Mouse (Mus musculus): ENCODE results near the gene Mmp11. TPM values are rescaled to one million over a fixed set of nuclear protein-coding genes. Genes with fewer than 3 reads are reported as not detected.
A peak's percentile ranks its signal among the peaks of the same experiment; 100 is the strongest.

The Mmp11 gene
- 33.8 and 39.1 TPM in 2 replicates for polyA plus RNA-seq (2015; fragmentation: Nextera tagmentation; extraction: Ambion mirVana)

GRCm38 (mm10) chr10:75935680-75936541, at the start of gene Mmp11:
Gene Mmp11, minus strand, starts transcription at chr10:75936496.
- Histone ChIP-seq H3K9me3 (replicated peaks; ENCODE audit: control insufficient read depth, low read length) (no peaks in the 10 kb centered on the region), H3K4me3 (replicated peaks; ENCODE audit: low read length) (peak within 1 kb of the TSS; percentile 66), H3K9ac (ENCODE audit: low read length) (peak within 1 kb of the TSS; percentile 76), H3K27ac (ENCODE audit: low read length) (no peak within 1 kb of the TSS), H3K4me2 (ENCODE audit: low read depth, low read length) (peak within 1 kb of the TSS; percentile 71), H3K4me1 (ENCODE audit: control insufficient read depth, insufficient read depth, low read length) (peaks cover 18% of the 10 kb centered on the region), H3K27me3 (ENCODE audit: control insufficient read depth, insufficient read depth, low read length) (peaks cover 2% of the 10 kb centered on the region; the same call in 1 of the 2 replicates), H3K36me3 (ENCODE audit: control insufficient read depth, insufficient read depth, low read length) (no peaks in the 10 kb centered on the region)
- ATAC-seq (ENCODE audit: insufficient read depth, low FRiP score), result peak; percentile 77; the same call in 1 of the 2 replicates
- 3% methylated on average over 51 of the region's 51 CpGs for WGBS

- Histone ChIP-seq H3K36me3 (ENCODE audit: control insufficient read depth, insufficient read depth, low read length) (no peaks in the 10 kb centered on the region), H3K9me3 (replicated peaks; ENCODE audit: control insufficient read depth, low read length) (no peaks in the 10 kb centered on the region), H3K4me3 (replicated peaks; ENCODE audit: low read length) (no peak overlapping the region), H3K27me3 (ENCODE audit: control insufficient read depth, insufficient read depth, low read length) (no peaks in the 10 kb centered on the region), H3K9ac (ENCODE audit: low read length) (no peak overlapping the region), H3K4me2 (ENCODE audit: low read depth, low read length) (no peak overlapping the region), H3K27ac (ENCODE audit: low read length) (no peak overlapping the region), H3K4me1 (ENCODE audit: control insufficient read depth, insufficient read depth, low read length) (no peaks in the 10 kb centered on the region)
- WGBS, result 80% methylated on average over 3 of the region's 3 CpGs
- ATAC-seq (ENCODE audit: insufficient read depth, low FRiP score), result no peak
These were observed 43.1 kb upstream of the Mmp11 start for GRCm38 (mm10) chr10:75979432-75979831.

GRCm38 (mm10) chr10:75978835-75979157, 42.5 kb upstream of the Mmp11 start:
- H3K27me3 ChIP-seq (ENCODE audit: control insufficient read depth, insufficient read depth, low read length), result no peaks in the 10 kb centered on the region
- no peak overlapping the region for H3K27ac ChIP-seq (ENCODE audit: low read length)
- WGBS, result 84% methylated on average over 5 of the region's 5 CpGs
- H3K4me3 ChIP-seq (replicated peaks; ENCODE audit: low read length), result no peak overlapping the region
- H3K9me3 ChIP-seq (replicated peaks; ENCODE audit: control insufficient read depth, low read length), result no peaks in the 10 kb centered on the region
- no peak overlapping the region for H3K9ac ChIP-seq (ENCODE audit: low read length)
- H3K4me1 ChIP-seq (ENCODE audit: control insufficient read depth, insufficient read depth, low read length), result no peaks in the 10 kb centered on the region
- no peak overlapping the region for H3K4me2 ChIP-seq (ENCODE audit: low read depth, low read length)
- ATAC-seq (ENCODE audit: insufficient read depth, low FRiP score), result no peak
- no peaks in the 10 kb centered on the region for H3K36me3 ChIP-seq (ENCODE audit: control insufficient read depth, insufficient read depth, low read length)

GRCm38 (mm10) chr10:75978119-75978834, 42.0 kb upstream of the Mmp11 start:
- no peaks in the 10 kb centered on the region for H3K36me3 ChIP-seq (ENCODE audit: control insufficient read depth, insufficient read depth, low read length)
- no peak for ATAC-seq (ENCODE audit: insufficient read depth, low FRiP score)
- H3K27ac ChIP-seq (ENCODE audit: low read length), result no peak overlapping the region
- no peak overlapping the region for H3K4me2 ChIP-seq (ENCODE audit: low read depth, low read length)
- no peaks in the 10 kb centered on the region for H3K4me1 ChIP-seq (ENCODE audit: control insufficient read depth, insufficient read depth, low read length)
- H3K27me3 ChIP-seq (ENCODE audit: control insufficient read depth, insufficient read depth, low read length), result no peaks in the 10 kb centered on the region
- no peak overlapping the region for H3K4me3 ChIP-seq (replicated peaks; ENCODE audit: low read length)
- no peak overlapping the region for H3K9ac ChIP-seq (ENCODE audit: low read length)
- 43% methylated on average over 10 of the region's 10 CpGs for WGBS
- no peaks in the 10 kb centered on the region for H3K9me3 ChIP-seq (replicated peaks; ENCODE audit: control insufficient read depth, low read length)

- H3K9me3 ChIP-seq (replicated peaks; ENCODE audit: control insufficient read depth, low read length), result no peaks in the 10 kb centered on the region
- no peaks in the 10 kb centered on the region for H3K4me1 ChIP-seq (ENCODE audit: control insufficient read depth, insufficient read depth, low read length)
- ATAC-seq (ENCODE audit: insufficient read depth, low FRiP score), result no peak
- H3K9ac ChIP-seq (ENCODE audit: low read length), result no peak overlapping the region
- WGBS, result 77% methylated on average over 5 of the region's 5 CpGs
- H3K27ac ChIP-seq (ENCODE audit: low read length), result no peak overlapping the region
- no peak overlapping the region for H3K4me3 ChIP-seq (replicated peaks; ENCODE audit: low read length)
- H3K36me3 ChIP-seq (ENCODE audit: control insufficient read depth, insufficient read depth, low read length), result no peaks in the 10 kb centered on the region
- no peak overlapping the region for H3K4me2 ChIP-seq (ENCODE audit: low read depth, low read length)
- no peaks in the 10 kb centered on the region for H3K27me3 ChIP-seq (ENCODE audit: control insufficient read depth, insufficient read depth, low read length)
These were observed 38.9 kb upstream of the Mmp11 start for GRCm38 (mm10) chr10:75975216-75975615.

GRCm38 (mm10) chr10:75973846-75974245, 37.5 kb upstream of the Mmp11 start:
- ATAC-seq (ENCODE audit: insufficient read depth, low FRiP score), result no peak
- no peak overlapping the region for H3K4me2 ChIP-seq (ENCODE audit: low read depth, low read length)
- no peaks in the 10 kb centered on the region for H3K4me1 ChIP-seq (ENCODE audit: control insufficient read depth, insufficient read depth, low read length)
- no peaks in the 10 kb centered on the region for H3K9me3 ChIP-seq (replicated peaks; ENCODE audit: control insufficient read depth, low read length)
- 92% methylated on average over 10 of the region's 10 CpGs for WGBS
- no peak overlapping the region for H3K27ac ChIP-seq (ENCODE audit: low read length)
- no peak overlapping the region for H3K9ac ChIP-seq (ENCODE audit: low read length)
- no peaks in the 10 kb centered on the region for H3K36me3 ChIP-seq (ENCODE audit: control insufficient read depth, insufficient read depth, low read length)
- no peaks in the 10 kb centered on the region for H3K27me3 ChIP-seq (ENCODE audit: control insufficient read depth, insufficient read depth, low read length)
- no peak overlapping the region for H3K4me3 ChIP-seq (replicated peaks; ENCODE audit: low read length)

GRCm38 (mm10) chr10:75954381-75954811, 18.1 kb upstream of the Mmp11 start, which contains the start of gene Gm5134:
Gene Gm5134, plus strand, starts transcription at chr10:75954514.
- H3K36me3 ChIP-seq (ENCODE audit: control insufficient read depth, insufficient read depth, low read length), result no peaks in the 10 kb centered on the region
- peak within 1 kb of the TSS; percentile 8; the same call in 1 of the 2 replicates for H3K4me3 ChIP-seq (replicated peaks; ENCODE audit: low read length)
- peak within 1 kb of the TSS; percentile 32 for H3K4me2 ChIP-seq (ENCODE audit: low read depth, low read length)
- ATAC-seq (ENCODE audit: insufficient read depth, low FRiP score), result no peak
- H3K9ac ChIP-seq (ENCODE audit: low read length), result no peak within 1 kb of the TSS
- no peak within 1 kb of the TSS for H3K27ac ChIP-seq (ENCODE audit: low read length)
- H3K27me3 ChIP-seq (ENCODE audit: control insufficient read depth, insufficient read depth, low read length), result peaks cover 5% of the 10 kb centered on the region; the same call in 1 of the 2 replicates
- WGBS, result 24% methylated on average over 20 of the region's 20 CpGs
- H3K4me1 ChIP-seq (ENCODE audit: control insufficient read depth, insufficient read depth, low read length), result peaks cover 6% of the 10 kb centered on the region
- no peaks in the 10 kb centered on the region for H3K9me3 ChIP-seq (replicated peaks; ENCODE audit: control insufficient read depth, low read length)

- H3K4me1 ChIP-seq (ENCODE audit: control insufficient read depth, insufficient read depth, low read length), result peaks cover 6% of the 10 kb centered on the region
- WGBS, result 4% methylated on average over 13 of the region's 13 CpGs
- peaks cover 5% of the 10 kb centered on the region; the same call in 1 of the 2 replicates for H3K27me3 ChIP-seq (ENCODE audit: control insufficient read depth, insufficient read depth, low read length)
- ATAC-seq (ENCODE audit: insufficient read depth, low FRiP score), result peak; percentile 26; the same call in 1 of the 2 replicates
- H3K4me2 ChIP-seq (ENCODE audit: low read depth, low read length), result peak overlapping the region; percentile 91
- peak overlapping the region; percentile 71 for H3K9ac ChIP-seq (ENCODE audit: low read length)
- H3K9me3 ChIP-seq (replicated peaks; ENCODE audit: control insufficient read depth, low read length), result no peaks in the 10 kb centered on the region
- H3K27ac ChIP-seq (ENCODE audit: low read length), result no peak overlapping the region
- no peaks in the 10 kb centered on the region for H3K36me3 ChIP-seq (ENCODE audit: control insufficient read depth, insufficient read depth, low read length)
- peak overlapping the region; percentile 49 for H3K4me3 ChIP-seq (replicated peaks; ENCODE audit: low read length)
These were observed 15.2 kb upstream of the Mmp11 start for GRCm38 (mm10) chr10:75951424-75952050.
